Mouse (Mus musculus): ENCODE measurements around the gene Adgrv1. TPM values are rescaled to one million over a fixed set of nuclear protein-coding genes. Genes with fewer than 3 reads are reported as not detected.

Adgrv1 gene
- polyA plus RNA-seq, 1 experiment from 2014 or later = 5.6 TPM

DNA sequence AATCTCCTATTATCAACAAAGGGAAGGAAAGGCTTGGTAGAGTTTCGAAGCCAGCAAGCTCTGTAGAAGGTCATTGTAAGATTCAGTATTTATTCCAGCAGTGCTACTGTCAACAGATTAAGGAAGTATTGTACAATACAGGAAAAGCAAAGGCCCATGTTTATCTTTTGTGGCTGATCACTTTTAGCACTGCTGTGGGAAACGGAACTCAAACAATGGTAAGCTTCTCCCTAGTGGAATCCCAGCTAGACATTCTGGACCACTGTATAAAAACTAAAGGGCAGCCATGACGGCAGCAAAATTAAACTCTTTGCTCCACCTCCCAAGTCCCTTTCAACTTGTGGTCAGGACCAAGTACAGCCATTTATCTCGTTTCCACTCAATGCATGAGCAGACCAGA, 402.8 kb downstream of the Adgrv1 start:
- no peaks in the 10 kb centered on the region for H3K4me1 ChIP-seq (ENCODE audit: control insufficient read depth, insufficient read depth, low read depth, low read length)
- 65% methylated on average over 4 of the region's 4 CpGs for WGBS
- no peak for ATAC-seq

DNA sequence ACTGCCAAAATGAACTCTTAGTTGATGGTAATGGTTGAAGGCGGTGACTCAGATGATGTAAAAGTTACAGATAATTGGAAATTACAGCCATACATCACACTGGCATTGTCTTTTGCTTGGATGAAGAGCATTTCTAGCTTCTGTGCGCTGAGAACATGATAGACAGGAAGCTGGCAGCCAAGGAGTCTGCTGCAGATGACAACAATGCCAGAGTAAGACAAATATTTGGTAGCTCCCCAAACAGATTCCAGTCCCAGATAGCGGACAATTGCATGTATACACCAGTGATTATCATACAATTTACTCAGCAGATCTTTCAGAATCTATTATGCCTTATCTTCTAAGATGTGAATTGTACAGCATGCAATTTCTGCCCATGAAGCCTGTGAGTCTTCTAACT, 409.2 kb downstream of the Adgrv1 start:
- Histone ChIP-seq H3K4me2 (ENCODE audit: low read length) (no peak overlapping the region), H3K9ac (ENCODE audit: low read depth, low read length) (no peak overlapping the region), H3K27me3 (replicated peaks; ENCODE audit: control insufficient read depth, insufficient read depth, low read length) (no peaks in the 10 kb centered on the region), H3K4me3 (ENCODE audit: low read length) (no peak overlapping the region), H3K9me3 (ENCODE audit: control insufficient read depth, low read length) (no peaks in the 10 kb centered on the region), H3K27ac (ENCODE audit: low read depth, low read length) (no peak overlapping the region), H3K4me1 (ENCODE audit: control insufficient read depth, insufficient read depth, low read depth, low read length) (no peaks in the 10 kb centered on the region), H3K36me3 (ENCODE audit: control insufficient read depth, insufficient read depth, low read length) (no peaks in the 10 kb centered on the region)
- no peak for ATAC-seq
- 72% methylated on average over 3 of the region's 3 CpGs for WGBS

More for the DNA sequence above, 402.8 kb downstream of the Adgrv1 start:
- Histone ChIP-seq H3K9ac (ENCODE audit: low read depth, low read length) (no peak overlapping the region), H3K36me3 (ENCODE audit: control insufficient read depth, insufficient read depth, low read length) (no peaks in the 10 kb centered on the region), H3K27me3 (replicated peaks; ENCODE audit: control insufficient read depth, insufficient read depth, low read length) (no peaks in the 10 kb centered on the region), H3K4me3 (ENCODE audit: low read length) (no peak overlapping the region), H3K9me3 (ENCODE audit: control insufficient read depth, low read length) (no peaks in the 10 kb centered on the region), H3K27ac (ENCODE audit: low read depth, low read length) (no peak overlapping the region), H3K4me2 (ENCODE audit: low read length) (no peak overlapping the region)

DNA sequence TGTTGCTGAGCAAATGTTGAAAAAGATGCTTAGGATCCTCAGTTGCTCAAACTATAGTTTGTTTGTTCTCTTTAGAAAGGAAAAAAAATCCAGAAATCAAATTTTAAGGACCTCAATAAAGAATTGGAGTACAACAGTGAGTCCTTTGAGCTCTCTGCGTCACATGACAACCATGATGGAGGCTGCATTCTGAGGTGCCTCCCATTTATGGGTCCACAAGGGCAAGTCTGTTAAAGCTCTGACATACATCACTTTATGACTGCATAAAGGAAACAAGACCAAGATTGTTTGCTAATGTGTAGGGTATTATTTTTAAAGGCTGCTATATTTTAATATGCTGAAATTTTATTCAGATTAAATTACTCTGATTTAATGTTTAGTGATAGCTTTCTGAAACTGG, 410.6 kb downstream of the Adgrv1 start:
- 90% methylated on average over 1 of the region's 1 CpGs for WGBS
- ATAC-seq = no peak
- Histone ChIP-seq H3K36me3 (ENCODE audit: control insufficient read depth, insufficient read depth, low read length) (no peaks in the 10 kb centered on the region), H3K4me3 (ENCODE audit: low read length) (no peak overlapping the region), H3K9ac (ENCODE audit: low read depth, low read length) (no peak overlapping the region), H3K27me3 (replicated peaks; ENCODE audit: control insufficient read depth, insufficient read depth, low read length) (no peaks in the 10 kb centered on the region), H3K27ac (ENCODE audit: low read depth, low read length) (no peak overlapping the region), H3K9me3 (ENCODE audit: control insufficient read depth, low read length) (no peaks in the 10 kb centered on the region), H3K4me2 (ENCODE audit: low read length) (no peak overlapping the region), H3K4me1 (ENCODE audit: control insufficient read depth, insufficient read depth, low read depth, low read length) (no peaks in the 10 kb centered on the region)

DNA sequence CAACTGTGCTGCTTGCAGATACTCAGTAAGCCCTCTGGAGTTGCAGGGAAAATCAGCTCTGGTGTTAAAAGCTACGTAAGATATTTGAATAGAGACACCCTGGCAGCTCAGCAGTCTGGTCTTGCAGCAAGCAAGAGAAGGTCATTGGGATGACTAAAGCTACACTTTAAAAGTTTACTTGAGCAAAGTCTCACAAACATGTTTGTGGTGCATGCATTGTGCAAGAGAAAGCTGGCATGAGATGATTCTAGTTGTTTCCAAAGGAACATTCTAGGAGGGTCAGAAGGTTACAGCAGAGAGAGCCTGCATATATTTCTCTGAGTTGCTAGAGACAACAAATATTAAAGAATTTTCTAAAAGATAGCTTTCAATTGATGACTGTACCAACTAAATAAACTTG, 421.5 kb downstream of the Adgrv1 start:
- Histone ChIP-seq H3K27ac (ENCODE audit: low read depth, low read length) (no peak overlapping the region), H3K9ac (ENCODE audit: low read depth, low read length) (no peak overlapping the region), H3K4me2 (ENCODE audit: low read length) (no peak overlapping the region), H3K4me1 (ENCODE audit: control insufficient read depth, insufficient read depth, low read depth, low read length) (no peaks in the 10 kb centered on the region), H3K27me3 (replicated peaks; ENCODE audit: control insufficient read depth, insufficient read depth, low read length) (no peaks in the 10 kb centered on the region), H3K4me3 (ENCODE audit: low read length) (no peak overlapping the region), H3K36me3 (ENCODE audit: control insufficient read depth, insufficient read depth, low read length) (no peaks in the 10 kb centered on the region), H3K9me3 (ENCODE audit: control insufficient read depth, low read length) (peaks cover 2% of the 10 kb centered on the region; the same call in 1 of the 2 replicates)
- no peak for ATAC-seq
- WGBS = 83% methylated on average over 1 of the region's 1 CpGs

DNA sequence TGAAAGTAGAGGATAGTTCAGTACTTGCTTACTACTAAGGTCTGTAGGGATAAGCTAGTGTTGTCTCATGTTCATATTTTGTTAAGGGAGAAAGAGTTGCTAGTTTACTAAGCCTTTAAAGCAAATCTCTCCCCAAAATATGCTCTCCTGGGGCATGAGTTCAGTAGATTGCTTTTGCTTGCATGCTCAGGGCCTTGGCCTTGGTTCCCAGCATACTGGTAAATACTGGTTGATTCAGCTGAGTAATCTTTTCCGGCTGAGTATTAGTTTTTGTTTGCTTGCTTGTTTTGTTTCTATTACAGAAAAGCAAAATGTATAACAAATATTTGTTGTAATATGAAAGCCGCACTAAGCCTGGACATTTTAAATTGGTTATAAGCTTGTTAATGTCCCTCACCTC, 422.4 kb downstream of the Adgrv1 start:
- 96% methylated on average over 2 of the region's 2 CpGs for WGBS
- H3K27ac ChIP-seq (ENCODE audit: low read depth, low read length) = no peak overlapping the region
- no peak for ATAC-seq

DNA sequence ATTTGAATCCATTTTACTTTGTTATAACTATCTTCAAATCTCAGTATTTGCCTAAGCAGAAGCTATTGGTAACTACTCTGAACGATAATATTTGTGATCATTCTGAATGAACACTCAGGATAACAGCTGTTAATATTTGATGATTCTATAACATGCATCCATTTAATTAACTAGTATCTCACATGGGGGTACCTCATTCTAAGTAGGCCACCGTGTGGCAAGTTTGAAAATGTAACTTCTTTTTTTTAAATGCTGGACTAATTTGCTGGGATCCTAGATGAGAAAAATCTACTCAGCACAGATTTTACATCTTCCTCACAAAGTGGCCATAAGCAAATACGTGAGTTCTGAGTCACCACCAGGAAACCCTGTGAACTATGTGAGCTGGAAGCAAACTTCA, 423.1 kb downstream of the Adgrv1 start:
- Histone ChIP-seq H3K27ac (ENCODE audit: low read depth, low read length) (no peak overlapping the region), H3K9me3 (ENCODE audit: control insufficient read depth, low read length) (peaks cover 2% of the 10 kb centered on the region; the same call in 1 of the 2 replicates), H3K9ac (ENCODE audit: low read depth, low read length) (no peak overlapping the region), H3K4me3 (ENCODE audit: low read length) (no peak overlapping the region), H3K4me1 (ENCODE audit: control insufficient read depth, insufficient read depth, low read depth, low read length) (no peaks in the 10 kb centered on the region), H3K27me3 (replicated peaks; ENCODE audit: control insufficient read depth, insufficient read depth, low read length) (no peaks in the 10 kb centered on the region), H3K36me3 (ENCODE audit: control insufficient read depth, insufficient read depth, low read length) (no peaks in the 10 kb centered on the region), H3K4me2 (ENCODE audit: low read length) (no peak overlapping the region)
- 80% methylated on average over 3 of the region's 3 CpGs for WGBS
- ATAC-seq = no peak

More for the DNA sequence above, 422.4 kb downstream of the Adgrv1 start:
- H3K4me2 ChIP-seq (ENCODE audit: low read length) = no peak overlapping the region
- H3K36me3 ChIP-seq (ENCODE audit: control insufficient read depth, insufficient read depth, low read length) = no peaks in the 10 kb centered on the region
- H3K27me3 ChIP-seq (replicated peaks; ENCODE audit: control insufficient read depth, insufficient read depth, low read length) = no peaks in the 10 kb centered on the region
- H3K9me3 ChIP-seq (ENCODE audit: control insufficient read depth, low read length) = peaks cover 2% of the 10 kb centered on the region; the same call in 1 of the 2 replicates
- no peaks in the 10 kb centered on the region for H3K4me1 ChIP-seq (ENCODE audit: control insufficient read depth, insufficient read depth, low read depth, low read length)
- no peak overlapping the region for H3K4me3 ChIP-seq (ENCODE audit: low read length)
- H3K9ac ChIP-seq (ENCODE audit: low read depth, low read length) = no peak overlapping the region

DNA sequence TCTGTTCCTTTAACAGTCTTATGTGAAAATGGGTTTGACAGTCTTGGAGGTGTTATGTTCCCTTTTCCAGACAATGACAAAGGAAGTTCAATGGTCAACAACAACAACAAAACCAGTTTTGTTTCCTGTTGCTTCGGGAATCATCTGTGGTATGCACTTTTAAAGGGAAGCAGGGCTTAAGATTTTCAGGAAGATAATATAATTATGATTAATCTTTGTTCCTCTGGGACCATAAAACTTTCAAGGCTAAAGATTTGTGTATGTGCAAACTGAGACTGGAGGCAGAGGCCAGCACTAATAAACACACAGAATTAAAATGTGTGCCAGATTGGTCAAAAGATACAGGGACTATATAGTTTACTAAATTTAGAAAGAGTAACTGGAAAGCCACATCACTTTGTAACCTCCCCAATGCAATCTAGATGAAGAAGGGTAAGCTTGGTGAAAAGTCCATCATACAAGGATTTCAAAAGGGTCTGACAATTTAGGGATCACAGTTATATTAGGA, 424.8 kb downstream of the Adgrv1 start:
- H3K4me3 ChIP-seq (ENCODE audit: low read length) = no peak overlapping the region
- ATAC-seq = no peak
- peaks cover 1% of the 10 kb centered on the region; the same call in 1 of the 2 replicates for H3K9me3 ChIP-seq (ENCODE audit: control insufficient read depth, low read length)
- H3K4me1 ChIP-seq (ENCODE audit: control insufficient read depth, insufficient read depth, low read depth, low read length) = no peaks in the 10 kb centered on the region
- H3K27ac ChIP-seq (ENCODE audit: low read depth, low read length) = no peak overlapping the region
- H3K27me3 ChIP-seq (replicated peaks; ENCODE audit: control insufficient read depth, insufficient read depth, low read length) = no peaks in the 10 kb centered on the region
- no peak overlapping the region for H3K9ac ChIP-seq (ENCODE audit: low read depth, low read length)
- 81% methylated on average over 1 of the region's 1 CpGs for WGBS
- no peaks in the 10 kb centered on the region for H3K36me3 ChIP-seq (ENCODE audit: control insufficient read depth, insufficient read depth, low read length)
- no peak overlapping the region for H3K4me2 ChIP-seq (ENCODE audit: low read length)

DNA sequence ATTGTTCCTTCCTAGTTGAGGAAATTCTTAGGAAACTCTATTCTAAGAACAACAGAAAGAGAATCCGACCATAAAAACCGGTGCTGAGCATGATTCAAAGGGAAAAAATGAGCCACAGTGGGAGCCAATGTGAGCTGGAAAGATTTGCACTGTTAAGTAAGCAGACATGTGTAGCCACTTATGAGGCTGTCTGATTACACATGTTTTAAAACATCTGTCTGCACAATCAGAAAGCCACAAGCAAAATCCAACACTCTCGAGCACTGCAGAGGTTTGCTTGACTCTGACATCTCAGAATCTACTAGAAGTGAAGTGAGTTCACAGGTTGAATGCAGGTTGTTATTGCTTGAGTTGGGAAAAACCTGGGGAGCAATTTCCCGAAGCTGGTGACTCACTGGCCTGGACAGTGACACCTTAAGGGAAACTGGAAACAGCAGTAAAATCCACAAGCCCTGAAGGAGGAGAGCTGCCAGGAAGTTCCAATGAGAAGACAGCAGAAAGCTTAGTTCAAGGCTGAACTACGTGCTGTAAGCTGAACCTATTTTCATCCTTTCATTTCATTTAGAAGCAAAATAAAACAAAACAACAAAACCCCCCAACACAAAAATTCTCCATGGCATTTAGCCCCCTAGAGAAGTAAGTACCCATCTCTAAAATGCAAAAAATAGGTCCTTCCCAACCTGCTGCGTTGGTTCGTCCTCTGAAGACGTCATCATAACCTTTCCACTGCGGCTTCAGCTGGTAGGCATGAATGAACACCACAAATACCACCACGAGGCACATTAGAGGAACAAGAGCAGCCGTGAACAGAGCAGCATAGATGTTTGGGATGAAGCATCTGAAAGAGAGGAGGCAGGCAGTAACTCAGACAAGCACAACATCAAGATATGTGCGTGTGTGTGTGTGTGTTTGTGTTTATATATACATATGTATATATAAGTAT, 450.7 kb downstream of the Adgrv1 start:
- Histone ChIP-seq H3K4me1 (ENCODE audit: control insufficient read depth, insufficient read depth, low read depth, low read length) (no peaks in the 10 kb centered on the region), H3K36me3 (ENCODE audit: control insufficient read depth, insufficient read depth, low read length) (no peaks in the 10 kb centered on the region), H3K9ac (ENCODE audit: low read depth, low read length) (no peak overlapping the region), H3K4me3 (ENCODE audit: low read length) (no peak overlapping the region), H3K9me3 (ENCODE audit: control insufficient read depth, low read length) (no peaks in the 10 kb centered on the region), H3K4me2 (ENCODE audit: low read length) (no peak overlapping the region), H3K27ac (ENCODE audit: low read depth, low read length) (no peak overlapping the region), H3K27me3 (replicated peaks; ENCODE audit: control insufficient read depth, insufficient read depth, low read length) (no peaks in the 10 kb centered on the region)
- no peak for ATAC-seq
- WGBS = 79% methylated on average over 12 of the region's 12 CpGs

DNA sequence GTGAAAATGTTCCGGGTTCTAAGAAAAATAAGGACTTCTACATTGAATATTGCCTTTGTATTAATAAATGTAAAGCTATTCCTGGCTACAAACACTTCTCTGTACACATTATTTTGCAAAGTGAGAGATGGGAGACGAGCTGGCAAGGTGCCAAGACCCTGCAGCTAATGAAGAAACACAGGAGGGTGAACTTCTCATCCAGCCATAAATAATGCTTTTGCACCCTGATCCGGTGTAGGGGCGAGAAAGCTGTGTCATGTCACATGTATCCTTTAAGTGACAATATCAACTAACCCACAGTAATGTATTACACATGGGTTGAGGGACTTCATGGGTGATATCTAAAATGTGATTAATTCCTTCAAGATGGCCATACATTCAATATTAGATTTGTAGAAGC, 451.5 kb downstream of the Adgrv1 start:
- Histone ChIP-seq H3K4me2 (ENCODE audit: low read length) (no peak overlapping the region), H3K27ac (ENCODE audit: low read depth, low read length) (no peak overlapping the region), H3K4me3 (ENCODE audit: low read length) (no peak overlapping the region), H3K36me3 (ENCODE audit: control insufficient read depth, insufficient read depth, low read length) (no peaks in the 10 kb centered on the region), H3K27me3 (replicated peaks; ENCODE audit: control insufficient read depth, insufficient read depth, low read length) (no peaks in the 10 kb centered on the region), H3K9ac (ENCODE audit: low read depth, low read length) (no peak overlapping the region), H3K9me3 (ENCODE audit: control insufficient read depth, low read length) (no peaks in the 10 kb centered on the region), H3K4me1 (ENCODE audit: control insufficient read depth, insufficient read depth, low read depth, low read length) (no peaks in the 10 kb centered on the region)
- no peak for ATAC-seq
- WGBS = 50% methylated on average over 4 of the region's 4 CpGs
